Mouse (Mus musculus): Measurements from ENCODE around the gene Cdkn2aipnl.

DNA sequence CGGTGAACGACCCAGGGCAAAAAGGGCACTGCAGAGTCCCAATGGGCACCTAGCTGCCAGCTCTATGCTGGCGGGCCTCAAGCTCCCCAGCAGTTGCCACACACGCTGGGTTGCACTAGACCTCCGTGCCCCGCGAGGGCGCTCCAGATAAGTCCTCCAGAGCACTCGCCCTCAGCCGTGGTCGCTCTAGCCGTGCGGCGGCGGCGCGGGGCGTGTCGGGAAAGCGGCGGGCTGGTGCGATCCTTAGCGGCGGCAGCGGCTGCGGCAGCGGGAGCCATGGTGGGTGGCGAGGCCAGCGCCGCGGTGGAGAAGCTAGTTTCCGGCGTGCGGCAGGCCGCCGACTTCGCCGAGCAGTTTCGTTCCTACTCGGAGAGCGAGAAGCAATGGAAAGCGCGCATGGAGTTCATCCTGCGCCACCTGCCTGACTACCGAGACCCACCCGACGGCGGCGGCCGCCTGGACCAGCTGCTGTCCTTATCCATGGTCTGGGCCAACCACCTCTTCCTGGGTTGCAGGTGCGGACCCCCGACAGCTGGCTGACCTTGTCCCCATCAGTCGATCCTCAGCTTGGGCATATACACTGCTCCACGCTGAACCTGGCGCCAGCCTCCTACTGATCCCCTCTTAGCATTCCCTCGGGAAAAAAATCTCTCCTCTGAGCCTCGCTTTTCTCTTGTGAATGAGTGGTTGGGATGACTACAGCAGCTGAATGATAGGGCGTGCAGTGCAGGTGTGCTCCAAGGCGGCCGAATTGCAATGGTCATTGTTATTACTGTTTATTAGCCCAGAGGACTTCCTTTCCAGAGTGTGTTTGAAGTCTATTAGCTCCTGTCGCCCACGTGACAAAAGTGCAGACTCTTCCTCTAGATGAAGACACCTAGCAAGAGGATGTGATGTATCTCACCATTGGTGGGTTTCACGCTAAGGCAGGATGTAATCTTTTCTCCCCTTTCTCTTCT lies at the start of gene Cdkn2aipnl:
- peak; percentile 89 for TF ChIP-seq CTCF (IDR thresholded peaks at IDR 0.05; ENCODE audit: insufficient read depth, low read depth, low read length)
- TF ChIP-seq POLR2A (IDR thresholded peaks at IDR 0.05; ENCODE audit: insufficient read depth, low read depth, low read length), result 0 out of 2 replicates have a peak, but pooled peaks have one; percentile 35

All from olfactory bulb, adult 2 months (tissue).